Mouse (Mus musculus): ENCODE results near the gene AC109138.7.
A peak's percentile ranks its signal among the peaks of the same experiment; 100 is the strongest.

Gene AC109138.7

GRCm38 (mm10) chr19:4192251-4192985, 21.7 kb upstream of the AC109138.7 start:
- no peak for DNase-seq (ENCODE audit: low read depth, low spot score)

GRCm38 (mm10) chr19:4193129-4193528, 21.0 kb upstream of the AC109138.7 start:
- no peak for DNase-seq (ENCODE audit: low read depth, low spot score)

DNA sequence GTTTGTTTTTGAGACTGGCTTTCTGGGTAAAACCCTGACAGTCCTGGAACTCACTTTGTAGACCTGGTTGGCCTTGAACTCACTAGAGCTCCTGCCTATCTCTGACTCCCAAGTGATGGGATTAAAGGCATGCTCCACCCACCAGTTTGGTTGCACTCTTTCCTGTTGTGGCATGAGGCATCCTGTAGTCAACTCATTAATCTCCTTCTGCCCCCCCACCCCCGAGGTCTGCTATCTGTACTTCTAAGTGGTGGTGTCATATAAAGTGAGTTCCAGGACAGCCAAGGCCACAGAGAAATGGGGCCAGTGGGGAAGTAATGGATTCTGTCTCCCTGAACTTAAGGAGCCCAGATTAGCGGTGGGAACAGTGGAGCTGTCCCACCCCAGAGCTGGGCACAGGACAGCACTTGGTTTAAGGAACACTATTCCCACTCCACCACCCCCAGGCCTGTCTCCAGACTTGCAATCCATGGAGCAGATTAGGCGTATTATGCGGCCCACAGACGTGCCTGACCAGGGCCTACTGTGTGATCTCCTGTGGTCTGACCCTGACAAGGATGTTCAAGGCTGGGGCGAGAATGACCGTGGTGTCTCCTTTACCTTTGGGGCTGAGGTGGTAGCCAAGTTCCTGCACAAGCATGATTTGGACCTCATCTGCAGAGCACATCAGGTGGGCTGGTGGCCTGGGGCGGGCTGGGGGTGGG, 20.0 kb upstream of the AC109138.7 start:
- no peak for DNase-seq (ENCODE audit: low read depth, low spot score)

- no peak for DNase-seq (ENCODE audit: low read depth, low spot score)
These were observed 19.1 kb upstream of the AC109138.7 start for GRCm38 (mm10) chr19:4194776-4195650.

DNA sequence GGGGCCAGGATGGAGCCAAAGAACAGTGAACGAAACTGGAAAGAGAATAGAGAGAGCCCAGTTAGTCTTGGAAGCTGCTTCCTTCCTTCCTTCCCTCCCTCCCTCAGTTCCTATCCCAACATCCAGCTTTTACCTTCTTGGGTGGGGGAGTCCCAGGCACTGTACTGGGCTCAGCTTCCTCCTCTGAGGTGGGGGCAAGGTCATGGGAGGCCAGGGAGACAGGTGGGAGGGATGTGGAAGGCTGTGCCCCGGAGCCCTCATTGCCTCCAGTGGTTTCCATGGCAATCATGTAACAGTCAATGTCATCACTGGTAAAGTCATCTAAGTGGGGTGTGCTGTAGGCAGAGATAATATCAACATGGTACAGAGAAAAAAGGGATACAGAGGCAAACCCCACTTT, 18.1 kb upstream of the AC109138.7 start:
- no peak for DNase-seq (ENCODE audit: low read depth, low spot score)

- no peak for DNase-seq (ENCODE audit: low read depth, low spot score)
These were observed 17.6 kb upstream of the AC109138.7 start for GRCm38 (mm10) chr19:4196548-4196947.

DNA sequence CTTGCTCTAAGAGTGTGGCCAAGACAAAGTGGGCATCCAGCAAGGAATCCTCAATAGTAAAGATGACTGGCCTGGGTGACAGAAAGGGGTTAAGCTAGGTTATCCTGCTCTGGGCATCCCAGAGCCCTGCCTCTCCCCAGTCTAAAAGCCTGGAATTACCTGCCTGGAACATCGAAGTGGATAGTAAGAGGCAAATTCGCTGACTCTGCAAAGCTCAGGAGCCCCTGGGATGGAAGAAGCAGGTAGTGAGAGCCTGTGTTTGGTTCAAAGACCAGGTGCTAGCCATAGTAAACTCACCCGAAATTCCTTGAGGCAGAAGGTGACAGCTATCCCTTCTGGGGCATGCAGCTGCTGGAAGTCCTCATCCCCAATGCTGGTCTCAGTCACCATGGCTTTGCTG, 17.0 kb upstream of the AC109138.7 start:
- no peak for DNase-seq (ENCODE audit: low read depth, low spot score)

DNA sequence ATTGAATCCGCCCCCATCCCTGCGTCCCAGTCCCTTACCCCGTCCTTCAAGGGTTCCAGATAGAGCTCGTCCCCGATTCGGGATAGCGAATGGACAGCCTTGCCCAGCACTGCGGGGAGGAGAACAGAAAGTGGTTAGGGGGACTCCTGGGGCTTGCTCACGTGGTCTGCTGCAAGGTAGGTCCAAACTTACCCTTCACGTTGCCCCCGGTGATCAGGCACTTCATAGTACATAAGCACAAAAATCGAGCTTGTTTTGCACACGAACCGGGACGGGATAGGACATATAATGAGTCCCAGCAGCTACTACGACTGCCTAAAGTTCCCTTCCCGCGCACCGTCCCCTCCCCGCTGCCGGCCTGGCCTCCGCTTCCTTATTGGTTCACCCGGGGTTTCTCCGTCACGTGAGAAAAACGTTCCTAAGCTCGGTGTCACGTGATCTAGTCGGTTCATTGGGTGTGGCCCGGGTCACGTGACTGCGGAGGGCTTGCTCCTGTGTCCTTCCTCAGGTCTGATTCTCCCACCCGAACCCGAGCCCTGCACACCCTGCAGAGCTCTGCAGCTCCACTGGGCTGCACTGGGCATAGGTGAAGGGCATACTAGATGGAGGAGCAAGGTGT, 12.8 kb upstream of the AC109138.7 start, which contains the start of gene Rad9a:
Gene Rad9a (minus strand): TSS at position 372 of the 619 bp plus-strand sequence.
- peak; percentile 97 for DNase-seq (ENCODE audit: low read depth, low spot score)

- no peak for DNase-seq (ENCODE audit: low read depth, low spot score)
These were observed 12.0 kb upstream of the AC109138.7 start for GRCm38 (mm10) chr19:4202149-4202548.

DNA sequence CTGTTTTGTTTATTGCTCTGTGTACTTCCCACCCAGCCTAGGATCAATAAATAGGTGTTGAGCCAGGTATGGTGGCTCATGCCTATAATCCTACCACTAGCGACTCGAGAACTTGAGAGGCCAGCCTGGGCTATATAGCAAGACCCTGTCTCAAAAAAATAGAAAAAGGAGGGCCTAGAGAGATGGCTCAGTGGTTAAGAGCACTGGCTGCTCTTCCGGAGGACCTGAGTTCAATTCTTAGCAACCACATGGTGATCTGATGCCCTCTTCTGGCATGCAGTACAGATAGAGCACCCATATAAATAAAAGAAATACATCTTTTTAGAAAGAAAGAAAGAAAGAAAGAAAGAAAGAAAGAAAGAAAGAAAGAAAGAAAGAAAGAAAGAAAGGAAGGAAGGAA, 11.0 kb upstream of the AC109138.7 start:
- no peak for DNase-seq (ENCODE audit: low read depth, low spot score)

GRCm38 (mm10) chr19:4203604-4204326, 10.4 kb upstream of the AC109138.7 start:
- DNase-seq (ENCODE audit: low read depth, low spot score), result no peak

GRCm38 (mm10) chr19:4204889-4205288, 9.3 kb upstream of the AC109138.7 start:
- DNase-seq (ENCODE audit: low read depth, low spot score), result no peak

GRCm38 (mm10) chr19:4206971-4207370, 7.2 kb upstream of the AC109138.7 start:
- DNase-seq (ENCODE audit: low read depth, low spot score), result peak; percentile 69

DNA sequence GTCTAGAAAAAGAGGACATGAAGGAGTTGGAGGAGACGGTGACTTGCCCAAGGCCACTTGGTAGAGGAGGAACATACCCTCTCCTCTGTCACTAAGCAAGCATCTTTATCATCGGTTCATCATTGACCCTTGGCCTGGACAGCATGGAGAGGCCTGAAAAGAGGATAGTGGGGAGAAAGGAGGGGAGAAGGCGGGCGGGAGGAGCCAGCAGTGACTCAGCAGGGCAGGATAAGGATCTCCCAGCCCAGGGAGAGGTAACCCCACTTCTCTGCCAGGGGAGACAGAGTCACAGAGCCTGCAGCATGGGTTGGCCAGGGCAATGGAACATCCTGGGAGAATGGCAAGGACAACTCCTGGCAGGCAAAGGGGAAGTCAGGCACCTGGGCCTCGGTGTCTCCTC, 5.6 kb upstream of the AC109138.7 start:
- DNase-seq (ENCODE audit: low read depth, low spot score), result no peak

GRCm38 (mm10) chr19:4211891-4212588, 2.1 kb upstream of the AC109138.7 start:
- DNase-seq (ENCODE audit: low read depth, low spot score), result no peak

- DNase-seq (ENCODE audit: low read depth, low spot score), result no peak
These were observed 608 bp upstream of the AC109138.7 start for GRCm38 (mm10) chr19:4213524-4213974.

DNA sequence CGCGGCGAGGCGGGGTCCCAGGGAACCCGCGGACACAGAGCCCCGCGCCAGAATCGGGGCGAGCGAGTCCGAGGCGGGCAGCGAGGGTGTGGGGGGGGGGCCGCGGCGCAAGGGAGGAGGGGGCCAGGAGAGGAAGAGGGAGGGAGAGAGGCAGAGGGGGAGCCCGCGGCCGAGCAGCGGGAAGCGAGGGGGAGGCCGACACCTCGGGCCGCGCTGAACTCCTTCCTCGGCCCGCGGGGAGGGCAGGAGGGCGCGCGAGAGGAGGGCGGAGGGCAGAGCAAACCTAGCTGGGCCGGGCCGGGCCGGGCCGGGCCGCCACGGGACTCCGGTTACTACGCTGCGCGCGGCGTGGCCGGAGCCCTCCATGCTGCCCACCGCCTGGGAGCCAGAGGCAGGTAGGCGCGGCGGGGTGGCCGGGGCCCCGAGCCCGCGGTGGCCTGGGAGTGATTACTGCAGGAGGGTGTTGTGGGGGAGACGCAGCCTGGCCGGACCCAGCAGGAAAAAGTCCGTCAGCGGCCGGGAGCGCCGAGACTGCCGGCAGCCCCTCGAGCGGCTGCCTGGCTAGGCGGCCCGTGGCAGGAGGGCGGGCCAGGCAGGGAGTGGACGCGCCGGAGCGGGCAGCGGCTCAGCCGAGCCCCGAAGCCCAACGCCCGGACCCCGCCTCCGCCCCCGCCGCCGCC, 754 bp downstream of the AC109138.7 start:
- DNase-seq (ENCODE audit: low read depth, low spot score), result no peak

- DNase-seq (ENCODE audit: low read depth, low spot score), result no peak
These were observed 1.3 kb downstream of the AC109138.7 start for GRCm38 (mm10) chr19:4215451-4215840.

DNA sequence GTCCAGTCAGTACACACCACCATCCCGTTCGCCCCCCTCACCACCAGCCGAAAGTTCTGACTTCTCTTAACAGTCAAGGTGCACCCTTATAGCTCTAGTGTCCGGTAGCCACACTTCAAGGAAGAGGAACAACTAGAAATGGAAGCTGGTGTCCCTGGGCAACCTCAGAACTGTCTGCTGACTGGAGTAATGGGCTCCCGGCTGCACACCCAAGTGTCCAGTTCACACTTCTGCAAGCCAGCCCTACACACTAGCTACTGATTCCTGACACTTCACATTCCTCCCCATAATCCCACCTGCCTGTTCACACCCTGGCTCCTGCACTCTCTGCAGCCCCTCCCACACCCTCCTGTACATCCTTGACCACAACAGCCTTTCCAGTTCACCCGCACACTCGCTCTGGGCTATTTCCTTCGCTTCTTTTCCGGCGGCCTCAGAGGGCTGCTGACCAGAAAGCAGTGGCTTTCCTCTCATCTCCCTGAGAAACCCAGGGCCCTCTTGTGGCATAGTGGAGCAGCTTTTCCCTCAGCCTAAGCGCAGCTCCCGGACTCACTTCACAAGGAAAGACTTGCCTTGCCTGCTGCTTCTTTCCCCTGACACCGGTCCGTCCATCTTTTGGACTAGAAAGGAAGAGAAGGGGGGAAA, 2.0 kb downstream of the AC109138.7 start:
- no peak for DNase-seq (ENCODE audit: low read depth, low spot score)

All from skeletal muscle tissue, adult 2 months (tissue).